Mouse (Mus musculus) adrenal gland, postnatal 10 days (tissue): ENCODE measurements around the gene Dglucy. TPM values are rescaled to one million over a fixed set of nuclear protein-coding genes. Genes with fewer than 3 reads are reported as not detected.

ENCODE experiments used
- DNase-seq: peaks from one replicate; pipeline ENCODE4 v3.0.0; 2021; ENCODE audit warnings: mixed read lengths
- total RNA-seq, 2 experiments: library from RNA; stranded (reverse); gene quantifications; 2 replicates each; pipeline ENCODE4 v1.2.3; 2021

Gene Dglucy
- total RNA-seq, 2 experiments from 2014 or later, result 14.8 to 18.1 TPM

- DNase-seq, result no peak
These were observed 152.8 kb downstream of the Dglucy start for GRCm38 (mm10) chr12:100931653-100932052.

- no peak for DNase-seq
These were observed 155.9 kb downstream of the Dglucy start for GRCm38 (mm10) chr12:100934796-100935195.

- peak; percentile 87 for DNase-seq
These were observed 157.3 kb downstream of the Dglucy start for GRCm38 (mm10) chr12:100936116-100936515.

DNA sequence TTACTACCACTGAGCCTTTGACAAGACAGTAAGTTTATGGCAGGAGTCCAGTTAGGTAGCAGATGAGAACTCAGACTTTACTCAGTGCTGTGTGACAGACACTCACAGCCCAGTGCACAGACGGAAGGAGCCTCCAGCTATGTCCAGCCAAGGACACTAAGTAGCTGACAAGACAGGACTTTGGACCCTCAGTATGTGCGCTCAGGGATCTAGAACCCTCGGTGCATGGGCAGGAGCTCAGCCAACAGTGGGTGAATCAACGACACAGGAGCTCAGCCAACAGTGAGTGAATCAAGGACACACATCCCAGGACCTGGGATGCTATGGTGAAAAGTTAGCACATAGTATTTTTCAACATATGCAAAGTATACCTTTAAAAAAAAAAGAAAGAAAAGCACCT lies 157.9 kb downstream of the Dglucy start:
- DNase-seq, result no peak

DNA sequence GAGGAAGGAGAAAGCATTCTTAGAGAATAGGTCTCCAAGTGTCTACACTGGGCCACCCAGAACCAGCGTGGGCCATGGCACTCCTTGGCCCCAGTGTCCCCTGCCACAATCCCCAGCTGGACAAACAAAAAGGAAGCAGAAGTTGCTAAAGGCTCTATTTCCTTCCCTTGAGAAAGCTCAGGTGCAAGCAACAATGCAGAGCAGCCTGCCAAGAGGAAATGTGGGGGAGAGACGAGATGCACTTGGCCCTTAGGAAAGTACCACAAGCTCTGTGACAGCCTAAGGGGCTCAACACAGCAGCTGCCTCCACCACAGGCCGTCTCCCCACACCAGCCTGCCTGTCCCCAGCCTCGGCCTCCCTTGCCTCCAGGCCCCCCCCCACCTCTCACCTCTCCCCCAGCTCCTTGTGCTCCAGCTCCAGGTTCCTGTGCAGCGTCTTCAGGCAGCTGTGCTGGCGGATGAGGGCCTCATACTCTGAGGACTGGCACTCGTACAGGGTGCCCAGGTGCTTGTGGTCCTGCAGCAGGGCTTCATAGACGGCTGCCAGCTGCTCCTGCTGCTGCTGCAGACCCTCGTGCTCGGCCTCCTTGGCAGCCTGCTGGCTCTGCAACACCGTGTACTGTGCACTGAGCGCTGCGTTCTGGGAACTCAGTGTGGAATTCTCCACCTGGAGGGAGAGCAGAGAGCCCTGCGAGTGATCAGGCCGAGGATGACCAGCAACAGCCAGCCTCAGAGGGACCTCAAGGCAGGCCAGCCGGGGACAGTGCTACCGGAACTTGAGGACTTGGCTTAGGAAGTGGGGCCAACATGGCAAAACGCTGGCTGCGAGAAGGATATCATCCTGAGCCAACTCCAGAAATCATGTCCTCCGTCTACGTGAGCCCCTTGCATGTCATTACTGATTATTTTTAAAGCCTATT lies 158.8 kb downstream of the Dglucy start:
- DNase-seq, result peak; percentile 37

GRCm38 (mm10) chr12:100941361-100941760 lies 162.5 kb downstream of the Dglucy start:
- no peak for DNase-seq

DNA sequence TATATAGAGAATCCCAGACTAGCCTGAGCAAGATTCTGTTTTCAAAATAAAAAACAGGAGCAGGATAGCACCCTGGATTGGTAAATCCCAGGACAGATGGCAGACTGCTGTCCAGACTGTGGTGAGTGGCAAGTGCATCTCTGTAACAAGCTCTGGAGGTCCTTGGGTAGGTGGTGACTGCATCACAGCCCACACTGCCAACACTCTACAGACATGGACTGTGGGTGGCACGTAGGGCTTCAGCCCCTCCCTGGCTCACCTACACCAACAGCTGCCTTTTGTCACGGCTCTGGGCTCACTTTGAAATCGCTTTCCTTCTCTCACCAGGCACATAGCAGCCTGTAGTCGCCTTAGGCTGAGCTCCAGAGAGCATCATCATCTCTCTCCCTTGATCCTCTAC lies 164.3 kb downstream of the Dglucy start:
- no peak for DNase-seq

DNA sequence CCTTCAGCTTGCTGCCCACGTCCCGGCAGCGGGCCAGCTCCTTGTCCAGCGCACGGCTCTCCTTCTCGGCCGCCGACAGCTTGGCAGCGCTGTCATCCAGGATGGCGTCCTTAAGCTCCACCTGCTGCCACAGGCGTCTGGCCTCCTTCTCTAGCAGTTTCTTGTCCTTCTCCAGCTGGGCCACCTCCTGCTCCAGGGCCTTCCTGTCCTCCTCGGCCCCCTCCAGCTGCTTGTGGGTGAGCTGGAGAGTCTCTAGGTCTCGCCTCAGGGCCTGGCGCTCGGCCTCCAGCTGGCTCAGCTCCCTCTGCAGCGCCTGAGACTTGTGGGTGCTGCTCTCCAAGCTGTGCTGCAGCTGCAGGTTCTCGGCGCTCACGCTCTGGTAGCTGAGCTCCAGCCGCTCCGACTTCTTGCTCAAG lies 166.1 kb downstream of the Dglucy start:
- no peak for DNase-seq

- DNase-seq, result no peak
These were observed 166.6 kb downstream of the Dglucy start for GRCm38 (mm10) chr12:100945501-100945900.

- no peak for DNase-seq
These were observed 167.1 kb downstream of the Dglucy start for GRCm38 (mm10) chr12:100945948-100946347.

Other genes starting within 250 kb of the Dglucy start
- 10 to 100 TPM; 15.1 to 19.0 TPM for gene Rps6ka5, start 52.1 kb upstream of the Dglucy start, total RNA-seq
- 1 to 10 TPM; 1.6 to 1.8 TPM for gene Gpr68, start 129.1 kb downstream of the Dglucy start, total RNA-seq
- gene Ccdc88c, start 250.0 kb downstream of the Dglucy start, total RNA-seq, result 10 to 100 TPM in 1 of 2 experiments, 1 to 10 TPM in 1; 9.2 to 16.4 TPM